Mouse (Mus musculus) ES-E14 (cell line): ENCODE measurements around the gene Gm28053. TPM values are rescaled to one million over a fixed set of nuclear protein-coding genes. Genes with fewer than 3 reads are reported as not detected.

Experiments
- DNase-seq: peaks from one replicate; pipeline ENCODE4 v3.0.0-alpha.2; 2013; ENCODE audit warnings: low read depth, low spot score
- H3K27ac ChIP-seq: 2 replicates; pipeline ENCODE4 v1.5.1; 2012; ENCODE audit warnings: low read depth, mild to moderate bottlenecking, low read length, moderate library complexity, mixed read lengths; ENCODE audit not compliant: poor library complexity, insufficient read depth, severe bottlenecking
- H3K36me3 ChIP-seq: 2 replicates; pipeline ENCODE4 v1.6.1; 2012; ENCODE audit warnings: mild to moderate bottlenecking, low read length, moderate library complexity, mixed read lengths; ENCODE audit not compliant: control insufficient read depth, poor library complexity, insufficient read depth, severe bottlenecking
- H3K4me1 ChIP-seq, 2 experiments: fragments of 150-350 bp in 1 of 2; sonication (generic) in 1 of 2; 2 replicates each; pipeline ENCODE4 v1.6.1; 2012; ENCODE audit warnings: low read length in 2 of 2, mild to moderate bottlenecking in 1 of 2, mixed read lengths in 1 of 2; ENCODE audit not compliant: control insufficient read depth in 2 of 2, insufficient read depth in 2 of 2, poor library complexity in 1 of 2
- H3K4me3 ChIP-seq, 2 experiments: fragments of 150-350 bp in 1 of 2; sonication (generic) in 1 of 2; 2 replicates each; pipeline ENCODE4 v1.5.1; 2012; ENCODE audit warnings: low read length in 2 of 2, low read depth in 1 of 2, mild to moderate bottlenecking in 1 of 2, mixed read lengths in 1 of 2; ENCODE audit not compliant: insufficient read depth in 1 of 2, poor library complexity in 1 of 2, severe bottlenecking in 1 of 2
- H3K9ac ChIP-seq: 2 replicates; pipeline ENCODE4 v1.6.1; 2012; ENCODE audit warnings: low read depth, mild to moderate bottlenecking, low read length, mixed read lengths; ENCODE audit not compliant: poor library complexity, insufficient read depth, severe bottlenecking
- H3K9me3 ChIP-seq: fragments of 150-350 bp; sonication (generic); 2 replicates; pipeline ENCODE4 v1.6.1; 2012; ENCODE audit warnings: low read depth, mild to moderate bottlenecking, low read length; ENCODE audit not compliant: control insufficient read depth, insufficient read depth
- CHD2 ChIP-seq: IDR thresholded peaks from 2 replicates; pipeline ENCODE4 v1.6.1; 2014; ENCODE audit warnings: mild to moderate bottlenecking, low read depth, low read length, inconsistent platforms
- HCFC1 ChIP-seq: IDR thresholded peaks from 2 replicates; pipeline ENCODE4 v1.6.1; 2012; ENCODE audit warnings: low read length, inconsistent platforms, borderline replicate concordance; ENCODE audit not compliant: insufficient read depth
- MAFK ChIP-seq: IDR thresholded peaks from 2 replicates; pipeline ENCODE4 v1.6.1; 2014; ENCODE audit warnings: mild to moderate bottlenecking, low read depth, low read length, inconsistent platforms; ENCODE audit not compliant: insufficient read depth
- ZC3H11A ChIP-seq: IDR thresholded peaks from 2 replicates; pipeline ENCODE4 v1.6.1; 2012; ENCODE audit warnings: low read depth, mild to moderate bottlenecking, inconsistent platforms, low read length, borderline replicate concordance
- ZNF384 ChIP-seq: IDR thresholded peaks from 2 replicates; pipeline ENCODE4 v1.6.1; 2012; ENCODE audit warnings: low read depth, low read length, inconsistent platforms
- in situ Hi-C, 2 experiments: fragments of 600-800 bp; cut with MboI; formaldehyde crosslinking; loops; one replicate each; pipeline ENCODE4 v1.15.1; 2025; ENCODE audit warnings: low sequenced_read_pairs in 2 of 2, inconsistent platforms in 1 of 2; ENCODE audit not compliant: unreplicated experiment in 2 of 2
- total RNA-seq: library from RNA; depleted of rRNA; stranded (reverse); fragments of 300-350 nt; gene quantifications from 2 replicates; pipeline ENCODE4 v1.2.3, GENCODE M21; 2012

Gm28053 gene
- total RNA-seq, 1 experiment = not detected

DNA sequence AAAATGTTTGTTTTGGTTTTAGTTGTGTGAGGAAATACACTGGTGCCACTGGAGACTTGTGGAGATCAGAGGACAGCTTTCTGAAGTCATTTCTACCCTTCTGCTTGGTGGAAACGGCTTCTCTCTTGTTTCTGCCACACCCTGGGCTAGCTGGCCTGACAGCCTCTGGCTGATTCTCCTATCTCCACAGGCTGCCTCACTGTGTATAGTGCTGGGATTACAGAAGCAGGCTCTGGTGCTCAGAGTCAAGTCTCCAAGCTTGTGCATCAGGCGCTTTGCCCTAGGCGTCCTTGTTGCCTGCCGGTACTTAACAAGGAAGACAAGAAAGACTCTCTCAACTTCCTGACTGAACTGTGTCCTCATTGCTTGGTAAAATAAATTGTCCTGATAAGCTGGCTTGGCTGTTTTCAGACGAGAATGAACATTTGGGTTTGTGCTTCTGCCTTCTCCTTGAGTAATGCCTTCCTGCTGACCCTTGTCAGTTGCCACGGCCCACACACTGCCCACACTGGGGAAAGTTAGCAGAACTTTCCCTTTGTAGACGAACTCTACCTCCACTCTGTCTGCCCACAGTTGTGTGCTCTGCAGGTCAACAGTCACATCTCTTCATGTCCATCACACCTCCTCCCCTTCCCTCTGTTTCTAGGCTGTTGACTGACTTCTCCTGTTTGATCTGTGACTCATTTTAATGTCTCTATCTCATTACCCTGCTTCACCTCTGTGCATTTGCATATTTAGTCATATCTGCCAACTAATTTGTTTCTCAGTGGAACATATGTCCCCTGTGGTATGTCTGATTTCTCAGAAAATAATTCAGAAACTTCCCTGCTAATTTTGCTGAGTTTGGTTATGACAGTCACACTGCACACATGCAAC lies 28.9 kb downstream of the Gm28053 start:
- TF ChIP-seq MAFK (no peak), ZNF384 (no peak), ZC3H11A (no peak), CHD2 (no peak), HCFC1 (no peak)
- DNase-seq = no peak
- Histone ChIP-seq H3K27ac (no peak overlapping the region), H3K4me3 (no peak overlapping the region), H3K4me1 (no peaks in the 10 kb centered on the region), H3K9me3 (no peaks in the 10 kb centered on the region), H3K36me3 (no peaks in the 10 kb centered on the region), H3K9ac (no peak overlapping the region)
- in situ Hi-C loops = no loop called here

DNA sequence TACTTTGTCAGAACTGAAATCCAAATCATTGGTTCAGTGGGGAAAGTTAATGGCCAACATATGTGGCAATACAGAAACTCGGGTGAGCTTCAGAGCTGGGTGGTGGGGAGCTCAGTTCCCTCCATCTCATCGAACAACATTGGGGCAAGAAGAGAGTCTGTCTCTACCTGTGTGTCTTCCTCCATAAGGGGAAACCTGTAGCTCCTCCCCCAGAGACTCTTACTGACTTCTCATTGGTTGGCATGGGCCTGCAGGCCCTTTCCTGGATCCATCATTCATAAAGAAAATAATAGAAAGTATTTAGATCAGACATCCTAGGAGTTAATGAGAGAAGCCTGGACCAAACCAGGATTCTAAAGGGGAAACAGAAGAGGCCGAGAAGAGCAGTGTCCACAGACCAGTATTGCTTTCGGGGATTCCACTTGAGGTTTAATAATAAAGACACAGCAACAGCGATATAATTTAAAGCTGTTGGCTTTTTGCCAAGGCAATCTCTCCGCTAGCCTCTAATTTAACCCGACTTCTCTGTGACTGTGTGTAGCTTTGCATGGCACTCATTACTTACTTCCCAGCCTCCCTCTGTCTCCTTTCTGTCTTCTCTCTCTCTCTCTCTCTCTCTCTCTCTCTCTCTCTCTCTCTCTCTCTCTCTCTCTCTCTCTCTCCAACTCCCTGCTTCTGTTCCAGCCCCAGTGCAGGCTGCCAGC lies 45.3 kb downstream of the Gm28053 start:
- Histone ChIP-seq H3K27ac (no peak overlapping the region), H3K4me1 (no peaks in the 10 kb centered on the region), H3K9me3 (no peaks in the 10 kb centered on the region), H3K4me3 (no peak overlapping the region), H3K36me3 (no peaks in the 10 kb centered on the region), H3K9ac (no peak overlapping the region)
- TF ChIP-seq CHD2 (no peak), MAFK (no peak), HCFC1 (no peak), ZNF384 (no peak), ZC3H11A (no peak)
- in situ Hi-C loops = no loop called here
- DNase-seq = no peak

DNA sequence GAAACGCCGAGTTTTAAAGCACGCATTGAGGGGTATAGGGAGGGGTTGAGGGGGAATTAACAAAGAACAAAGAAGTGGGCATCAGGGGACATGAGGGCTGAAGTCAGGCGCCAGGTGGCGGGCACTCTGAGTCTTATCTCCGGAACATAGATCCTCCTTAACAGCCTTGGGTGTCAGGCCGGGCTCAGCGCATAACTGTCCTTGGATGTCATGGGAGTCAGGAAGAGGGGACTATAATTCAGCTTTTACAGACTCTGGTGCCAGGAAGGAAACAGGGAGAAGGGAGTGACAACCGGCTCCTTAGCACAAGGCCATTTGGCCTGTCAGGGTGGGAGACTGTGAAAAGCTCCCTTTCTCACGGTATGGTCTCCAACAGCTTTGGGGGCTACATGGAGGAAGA lies 46.1 kb downstream of the Gm28053 start:
- Histone ChIP-seq H3K4me1 (no peaks in the 10 kb centered on the region), H3K27ac (no peak overlapping the region), H3K36me3 (no peaks in the 10 kb centered on the region), H3K4me3 (no peak overlapping the region), H3K9me3 (no peaks in the 10 kb centered on the region), H3K9ac (no peak overlapping the region)
- TF ChIP-seq ZNF384 (no peak), HCFC1 (no peak), MAFK (no peak)
- DNase-seq = no peak
- in situ Hi-C loops = no loop called here

DNA sequence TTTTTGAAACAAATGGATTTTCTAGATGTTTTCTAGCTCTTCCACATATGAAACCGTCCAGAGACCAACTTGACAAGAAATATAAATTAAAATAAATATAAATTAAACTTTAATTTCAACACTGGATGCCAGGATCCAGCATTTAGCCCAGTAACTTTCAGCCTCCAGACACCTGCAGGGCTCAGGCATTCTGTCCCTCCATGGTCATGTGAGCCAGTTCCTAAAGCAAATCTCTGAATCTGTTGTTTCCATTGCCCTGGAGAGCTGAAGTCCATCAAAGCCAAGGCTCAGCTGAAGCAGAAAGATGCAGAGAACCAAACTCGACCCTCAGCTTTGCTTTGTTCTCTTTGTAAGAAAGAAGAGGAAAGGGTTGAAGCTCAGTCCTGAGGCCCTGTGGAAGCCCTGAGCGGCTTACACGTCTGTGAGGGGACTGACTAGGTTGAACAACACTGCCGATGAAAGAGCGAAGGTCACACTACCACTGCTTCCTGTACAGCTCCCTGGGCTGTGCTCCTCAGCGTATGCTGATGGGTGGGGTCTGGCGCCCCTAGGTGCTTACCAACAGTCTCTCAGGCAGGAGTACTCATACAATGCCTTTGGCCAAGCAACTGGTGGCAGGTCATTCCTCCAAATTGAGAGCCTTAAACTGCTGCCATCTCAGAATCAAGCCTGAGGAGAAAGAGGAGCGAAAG lies 49.9 kb downstream of the Gm28053 start:
- Histone ChIP-seq H3K4me1 (no peaks in the 10 kb centered on the region), H3K9ac (no peak overlapping the region), H3K9me3 (no peaks in the 10 kb centered on the region), H3K36me3 (no peaks in the 10 kb centered on the region), H3K27ac (no peak overlapping the region), H3K4me3 (no peak overlapping the region)
- DNase-seq = no peak
- TF ChIP-seq HCFC1 (no peak), ZC3H11A (no peak), CHD2 (no peak), ZNF384 (no peak), MAFK (no peak)
- in situ Hi-C loops = no loop called here
